Mouse (Mus musculus) left cerebral cortex, postnatal 25 days (tissue): ENCODE results near the gene Sptssa. TPM values are rescaled to one million over a fixed set of nuclear protein-coding genes. Genes with fewer than 3 reads are reported as not detected.

Experiments used
- DNase-seq, 2 experiments: peaks; one replicate each; pipeline ENCODE4 v3.0.0; 2022; ENCODE audit warnings: low spot score in 2 of 2, mixed read lengths in 1 of 2
- intact Hi-C: fragments of 180-260 bp; cut with DNase I; formaldehyde crosslinking; loops from one replicate; pipeline ENCODE4 v1.15.1; 2025
- total RNA-seq, 2 experiments: library from RNA; stranded (reverse); gene quantifications; 2 replicates each; pipeline ENCODE4 v1.2.3; 2021

Gene Sptssa
- total RNA-seq, 2 experiments from 2014 or later, result 24.8 to 25.5 TPM

DNA sequence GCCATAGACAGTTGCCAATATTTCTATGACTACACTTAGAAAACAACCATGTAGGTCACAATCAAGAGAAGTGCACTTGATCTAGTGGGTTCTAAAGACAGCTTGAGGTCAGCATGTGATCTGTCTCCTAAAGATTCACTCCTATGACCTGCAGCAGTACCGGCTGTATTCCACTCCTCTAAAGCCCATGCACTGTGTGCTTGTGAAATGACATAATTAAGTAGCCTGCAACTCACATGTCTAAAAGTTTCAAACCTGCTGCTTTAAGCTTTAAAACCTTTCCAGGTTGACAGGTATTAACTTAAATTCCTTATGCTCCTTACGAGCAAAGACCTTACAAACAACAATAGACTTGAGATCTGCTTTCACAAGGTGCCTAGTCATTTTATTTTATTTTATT, 853 bp upstream of the Sptssa start:
- peak in 1 of 2 experiments; percentile 6 for DNase-seq
- intact Hi-C loops, result no loop called here

DNA sequence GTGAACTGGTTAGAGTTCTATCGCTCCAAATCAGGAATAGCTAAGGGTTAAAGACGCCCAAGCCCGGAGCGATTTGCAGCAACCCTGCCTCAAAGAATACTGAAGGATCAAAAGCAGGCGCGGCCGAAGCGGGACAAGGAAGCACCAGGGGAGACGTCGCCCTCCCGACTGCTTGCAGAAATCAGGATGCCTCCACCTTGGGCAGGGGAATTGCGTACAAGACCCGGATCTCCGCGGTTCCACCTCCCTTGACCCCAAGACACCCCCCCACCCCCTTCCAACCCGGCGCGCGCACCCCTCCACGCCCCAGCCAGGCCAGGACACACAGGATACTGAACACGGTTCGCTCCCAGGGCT, 356 bp downstream of the Sptssa start:
- DNase-seq, result no peak
- intact Hi-C loops, result no loop called here

DNA sequence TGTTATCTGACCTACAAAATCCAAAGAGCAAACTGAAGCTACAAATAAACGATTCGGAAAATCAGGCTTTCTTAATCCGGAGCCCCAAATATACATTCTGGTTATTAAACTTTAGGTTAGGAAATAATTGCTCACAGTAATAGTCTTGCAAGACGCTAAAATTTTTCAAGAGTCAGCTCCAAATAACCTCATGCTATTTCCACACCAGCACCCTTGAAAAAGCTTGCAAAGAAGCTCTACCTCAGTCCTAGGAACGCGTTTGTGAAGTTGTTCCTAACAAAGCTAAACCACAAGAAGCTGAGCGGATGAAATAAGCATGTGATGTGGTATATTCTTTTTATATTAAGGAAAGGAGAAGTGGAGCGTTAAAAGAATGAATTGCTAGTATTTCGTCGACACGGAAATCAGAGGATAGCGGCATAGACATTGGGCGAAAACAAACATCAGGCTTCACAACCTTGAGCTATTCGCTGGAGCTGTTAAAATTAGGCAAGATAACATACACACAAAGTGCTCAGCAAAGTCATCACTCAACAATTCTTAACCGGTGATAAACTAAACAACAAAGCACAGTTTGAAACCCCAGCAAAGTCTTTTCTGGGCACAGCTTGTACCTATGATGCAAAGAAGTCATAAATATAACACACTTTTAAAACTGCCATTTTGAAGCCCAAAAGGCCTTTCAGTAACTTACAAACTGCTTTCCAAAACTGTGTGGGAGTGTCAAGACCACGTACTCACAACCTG, 908 bp downstream of the Sptssa start:
- DNase-seq, result peak; percentile 13 to 17
- intact Hi-C loops, result no loop called here

DNA sequence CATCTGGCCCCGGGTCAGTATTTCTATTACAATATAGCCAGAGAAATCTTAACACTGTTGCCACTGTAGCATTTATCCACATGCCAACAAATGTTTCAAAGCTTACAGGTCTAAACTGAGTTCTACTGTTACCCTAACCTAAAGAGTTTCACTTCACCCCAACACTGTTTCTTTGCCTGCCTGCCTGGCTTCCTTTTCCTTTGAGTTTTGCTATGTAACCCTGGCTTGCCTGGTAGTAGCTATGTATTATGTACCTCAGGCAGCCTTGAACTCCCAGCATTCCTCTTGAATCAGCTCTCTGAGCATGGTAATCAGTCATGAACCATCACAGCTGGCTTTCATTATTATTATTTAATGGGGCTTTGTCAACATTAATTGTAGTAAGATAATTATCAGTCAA, 1.6 kb downstream of the Sptssa start:
- no peak for DNase-seq
- intact Hi-C loops, result no loop called here

DNA sequence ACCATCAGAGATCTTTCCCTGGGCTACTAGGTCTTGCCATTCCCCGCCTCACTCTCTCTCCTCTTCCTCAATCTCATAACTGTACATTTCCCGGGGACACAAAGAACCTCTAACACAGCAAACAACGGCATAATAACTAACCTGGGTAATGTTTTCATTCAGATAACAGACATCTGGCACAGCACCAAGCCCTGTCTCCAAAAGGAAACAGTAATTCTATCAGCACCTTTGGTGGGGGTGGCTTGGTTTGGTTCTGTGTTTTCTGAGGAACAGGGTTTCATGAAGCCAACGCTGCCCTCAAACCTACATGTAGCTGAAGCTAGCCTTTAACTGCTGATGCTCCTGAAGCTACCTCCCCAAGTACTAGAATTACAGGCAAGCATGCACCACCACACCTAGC, 2.2 kb downstream of the Sptssa start:
- intact Hi-C loops, result no loop called here
- no peak for DNase-seq

DNA sequence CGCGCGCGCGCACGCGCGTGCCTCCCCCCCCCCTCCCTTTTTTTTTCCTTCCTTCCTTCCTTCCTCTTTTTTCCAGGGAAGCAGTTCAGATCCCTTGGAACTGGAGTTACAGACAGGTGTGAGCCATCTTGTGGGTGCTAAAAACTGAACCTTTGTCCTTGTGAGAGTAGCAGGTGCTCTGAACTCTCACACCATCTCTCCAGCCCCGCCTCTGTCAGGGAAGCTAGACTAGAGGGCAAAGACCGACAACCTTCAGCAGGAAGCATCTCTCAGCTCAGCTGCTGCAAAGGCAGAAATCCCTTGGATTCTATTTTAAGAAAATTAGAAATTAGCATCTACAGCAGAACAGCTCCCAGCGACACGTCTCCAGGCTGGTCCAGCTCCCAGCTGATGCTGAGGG, 4.0 kb downstream of the Sptssa start:
- intact Hi-C loops, result no loop called here
- peak in 1 of 2 experiments; percentile 10 for DNase-seq

DNA sequence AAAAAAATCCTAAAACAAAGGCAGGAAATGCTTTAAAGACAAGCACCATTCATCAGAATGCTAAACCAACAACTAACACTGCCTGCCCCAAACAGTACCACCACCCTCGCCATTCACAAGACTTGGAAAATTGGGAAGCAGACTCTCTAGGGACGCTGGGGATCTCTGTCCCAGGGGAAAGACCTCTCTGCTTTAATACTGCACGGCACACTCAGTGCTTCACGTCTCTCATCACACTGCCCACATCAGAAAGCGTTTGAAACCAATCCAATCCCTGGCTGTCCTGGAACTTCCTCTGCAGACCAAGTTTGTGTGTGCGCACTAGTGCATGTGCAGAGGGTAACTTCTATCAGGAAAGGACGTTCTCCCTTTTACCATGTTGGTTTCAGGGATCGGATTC, 4.6 kb downstream of the Sptssa start:
- DNase-seq, result peak in 1 of 2 experiments; percentile 9
- intact Hi-C loops, result no loop called here

DNA sequence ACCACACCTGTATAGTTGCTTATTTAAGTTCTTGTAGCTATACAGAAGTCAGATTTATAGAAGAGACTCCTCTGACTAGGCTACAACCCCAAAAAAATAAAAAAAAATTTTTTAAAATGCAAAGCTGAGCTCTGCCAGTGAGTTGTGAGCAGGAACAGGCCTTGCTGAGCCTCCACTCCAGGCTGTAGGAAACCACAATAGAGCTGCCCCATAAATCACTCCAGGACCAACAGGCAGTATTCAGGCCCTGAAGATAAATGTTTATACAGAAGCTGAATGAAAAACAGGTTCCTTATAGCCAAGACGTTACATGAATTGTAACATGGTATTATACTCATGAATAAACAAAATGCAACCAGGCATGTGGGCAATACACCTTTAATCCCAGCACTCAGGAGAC, 5.2 kb downstream of the Sptssa start:
- intact Hi-C loops, result no loop called here
- DNase-seq, result no peak

DNA sequence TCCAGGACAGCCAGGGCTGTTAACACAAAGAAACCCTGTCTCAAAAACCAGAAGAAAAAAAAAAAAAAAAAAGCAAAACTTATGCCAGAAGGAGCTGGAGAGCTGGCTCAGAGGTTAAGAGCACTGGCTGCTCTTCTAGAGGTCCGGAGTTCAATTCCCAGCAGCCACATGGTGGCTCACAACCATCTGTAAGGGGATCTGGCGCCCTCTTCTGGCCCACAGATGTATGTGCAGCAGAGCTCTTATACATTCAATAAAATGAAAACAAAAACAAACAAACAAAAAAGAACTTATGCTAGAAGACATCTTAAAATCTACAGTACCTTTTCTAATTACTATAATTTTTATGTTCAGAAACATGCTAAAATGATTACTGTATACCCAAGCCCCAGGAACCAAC, 11.4 kb downstream of the Sptssa start:
- DNase-seq, result no peak
- intact Hi-C loops, result no loop called here

DNA sequence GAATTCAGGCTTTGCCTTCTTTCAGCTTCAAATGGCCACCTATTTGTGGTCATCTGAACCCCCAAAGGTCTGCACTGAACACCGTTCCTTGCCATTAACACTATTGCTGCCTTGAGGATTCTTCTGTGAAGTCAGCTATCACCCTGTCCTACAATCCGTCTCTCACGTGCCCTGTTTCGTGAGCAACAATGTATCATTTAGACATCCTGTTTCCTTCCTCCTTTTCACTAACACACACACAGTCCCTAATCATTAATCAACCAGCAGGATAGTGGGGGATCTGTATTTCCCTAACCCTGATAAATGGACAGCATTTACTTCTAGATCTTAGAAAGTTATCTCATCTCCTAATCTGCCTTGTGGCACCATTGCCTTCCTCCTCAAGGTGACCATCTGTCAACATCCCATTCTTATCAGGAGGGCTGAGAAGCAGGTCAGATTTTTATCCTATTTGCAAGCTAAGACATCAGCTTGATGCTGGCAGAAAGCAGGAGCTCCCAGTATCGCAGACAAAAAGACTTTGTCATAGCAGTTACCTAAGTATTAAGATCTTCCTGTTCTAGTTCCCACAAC, 13.0 kb downstream of the Sptssa start:
- intact Hi-C loops, result no loop called here
- DNase-seq, result no peak

DNA sequence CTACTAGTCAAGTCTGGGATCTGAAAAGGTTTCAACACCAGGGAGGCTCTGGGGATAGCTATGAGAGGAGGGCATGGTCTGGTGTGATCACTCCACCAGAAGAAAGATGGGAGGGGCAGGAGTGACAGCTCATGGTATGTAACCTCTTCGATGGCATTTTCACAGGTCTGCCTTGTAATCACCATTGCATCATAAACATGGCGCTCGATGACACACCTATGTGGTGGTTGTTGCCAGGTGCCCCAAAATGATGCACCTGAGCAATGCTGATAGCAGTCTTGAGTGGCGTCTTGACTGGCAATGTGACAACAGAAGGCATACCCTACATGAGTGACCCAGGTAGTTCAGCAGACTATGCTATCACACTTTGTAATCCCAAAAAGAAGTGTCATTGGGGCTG, 15.0 kb downstream of the Sptssa start:
- DNase-seq, result no peak
- intact Hi-C loops, result no loop called here

DNA sequence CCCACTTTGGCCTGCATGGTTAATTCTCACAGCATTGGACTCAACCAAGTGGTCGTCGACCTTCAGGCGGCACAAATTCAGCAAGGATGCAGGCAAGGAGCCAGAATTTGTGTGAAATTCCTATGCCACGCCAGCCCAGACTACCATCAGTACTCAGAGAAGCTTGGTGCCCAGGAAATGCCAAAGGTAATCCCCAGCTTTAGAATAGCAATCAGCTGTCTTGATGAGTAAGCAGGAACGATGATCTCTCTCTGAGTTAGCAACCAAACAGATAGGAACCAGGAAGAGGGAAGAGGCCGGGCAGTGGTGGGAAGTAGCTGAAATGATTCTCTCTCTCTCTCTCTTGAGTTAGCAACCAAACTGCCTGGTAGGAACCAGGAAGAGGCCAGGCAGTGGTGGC, 16.1 kb downstream of the Sptssa start:
- DNase-seq, result peak in 1 of 2 experiments; percentile 50
- intact Hi-C loops, result no loop called here

DNA sequence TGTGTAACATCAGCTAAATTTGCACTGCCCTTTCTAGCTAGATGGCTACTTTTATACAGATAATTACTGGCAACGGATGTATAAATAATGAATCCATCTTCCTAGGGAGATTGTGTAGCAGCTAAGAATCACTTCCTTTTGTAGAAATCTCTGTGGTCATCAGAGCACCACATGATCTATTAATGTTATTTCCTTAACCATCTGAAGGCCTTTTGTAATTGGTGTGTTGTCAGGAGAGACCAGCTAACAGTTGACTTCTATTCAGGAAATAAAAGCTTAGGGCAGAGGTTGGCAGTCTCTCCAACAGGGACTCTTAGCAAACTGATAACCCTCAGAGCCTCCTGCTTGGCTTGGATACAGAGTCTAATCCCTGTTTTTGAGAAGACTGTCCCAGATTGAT, 19.3 kb downstream of the Sptssa start:
- intact Hi-C loops, result no loop called here
- DNase-seq, result no peak

DNA sequence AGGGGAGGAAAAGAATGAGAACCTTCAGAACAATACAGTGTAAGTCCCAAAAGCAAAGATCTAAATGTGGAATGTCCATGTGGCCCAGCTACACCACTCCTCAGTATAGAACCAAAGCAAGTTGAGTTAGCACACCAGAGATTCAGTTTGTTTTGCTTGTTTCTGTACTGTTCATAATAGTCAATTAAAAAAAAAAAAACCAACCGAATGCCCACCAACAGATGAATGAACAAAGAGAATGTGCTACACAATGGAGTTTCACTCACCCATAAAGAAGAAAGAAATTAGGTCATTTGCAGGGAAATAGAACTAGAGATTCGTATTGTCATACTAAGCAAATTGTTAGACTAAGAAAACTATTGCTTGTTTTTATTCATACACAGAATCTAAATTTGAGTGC, 24.2 kb downstream of the Sptssa start:
- no peak for DNase-seq
- intact Hi-C loops, result no loop called here

DNA sequence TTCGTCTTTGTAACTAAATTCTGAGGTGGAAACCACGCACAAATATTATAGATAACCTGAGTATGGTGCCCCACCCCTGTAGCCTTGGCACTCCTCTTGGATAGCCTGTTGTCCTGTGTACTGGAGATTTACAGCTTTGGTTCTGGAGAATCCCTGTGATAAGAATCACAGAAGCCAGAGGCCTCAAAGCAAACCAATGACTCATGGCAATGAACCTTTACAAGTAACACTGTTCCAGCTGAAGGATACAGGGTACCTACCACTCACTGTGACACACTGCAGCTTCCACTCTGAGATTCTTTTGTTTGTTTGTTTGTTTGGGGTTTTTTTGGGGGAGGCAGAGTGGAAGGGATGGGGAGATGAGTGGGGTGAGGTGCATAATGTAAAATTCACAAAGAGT, 34.4 kb downstream of the Sptssa start:
- intact Hi-C loops, result no loop called here
- no peak for DNase-seq

DNA sequence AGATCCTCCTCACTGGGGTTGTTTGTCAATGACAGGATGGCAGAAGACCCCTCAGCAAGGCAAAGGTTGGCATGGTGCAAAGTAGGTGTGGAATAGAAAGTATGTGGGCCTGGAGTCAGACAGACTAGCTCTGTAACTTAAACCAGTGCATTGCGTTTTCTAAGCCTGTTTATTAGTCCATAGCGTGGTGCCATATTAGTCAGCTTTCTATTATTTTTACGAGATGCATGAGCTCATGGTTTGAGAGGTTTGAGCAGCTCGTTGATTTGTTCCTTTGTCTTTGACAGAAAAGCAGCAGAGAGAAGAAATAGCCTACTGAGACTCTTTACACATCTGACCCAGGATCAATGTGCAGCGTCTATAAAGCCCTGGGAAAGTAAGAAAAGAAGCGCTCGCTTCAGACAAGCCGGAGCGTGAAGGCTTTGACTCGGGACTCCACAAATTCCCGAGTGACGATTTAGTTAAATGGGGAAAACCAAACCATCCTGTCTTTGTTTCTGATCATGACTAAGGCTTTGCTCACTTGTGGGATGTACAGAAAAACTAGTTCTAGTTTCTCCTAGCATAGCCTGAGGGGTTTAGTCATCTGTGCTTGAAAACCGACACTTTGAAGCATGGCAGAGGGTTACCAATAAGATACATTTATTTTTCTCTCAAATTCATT, 36.2 kb downstream of the Sptssa start:
- DNase-seq, result no peak
- intact Hi-C loops, result no loop called here

DNA sequence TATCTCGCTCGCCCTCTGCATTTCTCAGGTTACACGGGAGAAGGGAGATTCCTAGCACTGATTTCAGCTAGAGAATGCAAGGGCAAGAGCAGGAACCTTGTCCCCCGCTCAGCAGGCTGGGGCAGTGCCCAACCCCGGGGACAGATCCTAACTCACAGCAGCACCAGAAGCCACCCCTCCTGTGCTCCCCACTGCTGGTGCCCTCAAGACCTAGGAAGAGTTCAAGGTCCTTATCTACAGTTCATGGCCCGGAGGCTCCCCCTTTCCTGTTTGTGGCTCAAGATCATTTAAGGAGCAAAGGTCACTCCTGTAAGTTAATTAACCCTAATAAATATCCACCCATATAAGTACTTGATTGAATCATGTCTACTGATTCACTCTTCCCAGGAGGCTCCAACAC, 47.4 kb downstream of the Sptssa start:
- intact Hi-C loops, result no loop called here
- DNase-seq, result no peak

DNA sequence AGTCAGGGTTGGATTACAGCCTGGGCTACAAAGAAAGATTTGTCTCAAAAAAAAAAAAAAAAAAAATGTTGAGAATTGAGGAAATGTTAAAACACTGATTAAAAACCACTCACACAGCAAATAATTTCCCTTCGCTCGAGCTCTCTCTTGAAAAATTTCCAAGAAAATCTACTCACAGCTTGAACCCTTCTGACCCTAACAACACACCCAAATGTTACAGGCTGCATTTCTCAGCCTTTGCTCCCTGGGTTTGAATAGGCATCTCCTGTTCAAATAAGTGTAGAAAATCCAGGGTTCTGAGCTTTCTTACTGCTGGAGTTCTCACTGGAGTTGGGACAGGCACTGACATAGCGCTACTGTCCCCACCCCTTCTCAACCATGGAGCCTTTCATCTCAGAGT, 51.2 kb downstream of the Sptssa start:
- no peak for DNase-seq
- intact Hi-C loops, result no loop called here

DNA sequence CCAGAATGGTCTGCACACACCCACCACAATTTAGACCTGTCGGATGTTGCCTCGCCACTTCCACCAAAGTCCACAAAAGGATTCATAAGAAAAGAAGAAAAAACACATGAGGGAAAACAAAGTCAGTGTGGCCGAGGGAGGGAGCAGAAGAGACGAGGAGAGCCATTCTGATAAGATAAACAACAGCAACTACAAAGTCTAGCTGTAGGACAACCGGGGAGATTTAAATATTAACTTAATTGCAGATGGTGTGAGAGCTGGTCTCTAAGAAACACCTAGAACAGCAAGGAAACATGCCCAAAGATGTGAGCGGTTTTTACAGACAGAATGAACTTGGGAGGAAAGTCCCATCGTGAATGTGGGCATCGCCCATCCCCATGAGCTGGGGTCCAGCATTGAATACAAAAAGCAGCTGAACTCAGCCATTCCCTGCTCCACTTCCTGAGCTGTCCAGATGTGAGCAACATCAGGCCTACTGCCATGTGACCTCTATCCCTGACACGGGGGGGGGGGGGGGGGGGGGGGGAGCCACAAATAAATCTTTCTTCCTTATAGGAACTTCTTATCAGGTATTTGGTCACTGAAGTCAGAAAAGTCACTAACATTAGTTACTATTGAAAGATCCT, 52.7 kb downstream of the Sptssa start:
- no peak for DNase-seq
- intact Hi-C loops, result no loop called here

DNA sequence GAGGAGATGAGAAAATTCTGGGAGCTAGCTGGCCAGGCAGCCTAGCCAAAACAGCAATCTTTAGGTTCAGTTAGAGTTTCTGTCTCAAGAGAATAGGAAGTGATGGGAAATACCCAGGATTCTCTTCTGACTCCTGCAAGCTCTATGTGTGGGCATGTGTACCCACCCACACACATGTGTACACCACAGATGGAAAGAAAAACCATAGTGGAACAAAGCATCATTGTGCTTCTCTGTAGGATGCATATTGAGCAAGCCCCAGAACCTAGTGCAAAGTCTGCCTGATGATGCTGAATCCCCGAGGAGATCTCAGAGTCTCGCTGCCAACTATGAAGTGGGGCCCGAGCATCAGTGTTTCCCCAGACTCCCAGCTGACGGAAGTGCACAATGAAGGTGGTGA, 55.9 kb downstream of the Sptssa start:
- peak; percentile 8 to 62 for DNase-seq
- intact Hi-C loops, result no loop called here

DNA sequence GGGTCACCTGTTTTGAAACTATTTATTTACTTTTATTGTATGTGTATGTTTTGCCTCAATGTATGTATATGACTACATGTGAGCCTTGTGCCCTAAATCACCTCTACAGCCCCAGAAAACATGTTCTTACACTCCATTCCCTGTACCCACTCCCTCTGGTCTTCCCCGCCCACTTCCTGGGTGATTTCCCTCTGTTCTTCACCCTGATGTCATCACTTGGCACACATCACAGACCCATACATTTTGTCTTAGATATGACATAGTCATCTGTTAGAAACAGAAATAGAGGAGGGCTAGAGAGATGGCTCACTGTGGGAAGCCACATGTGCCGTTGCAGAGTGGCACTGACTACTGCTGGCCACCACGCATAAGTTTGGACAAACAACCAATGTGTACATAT, 58.0 kb downstream of the Sptssa start:
- intact Hi-C loops, result no loop called here

More for the DNA sequence above, 58.0 kb downstream of the Sptssa start:
- DNase-seq, result no peak
